8 mouse cellular contexts compared by ENCODE assay signal in the genomic region with DNA sequence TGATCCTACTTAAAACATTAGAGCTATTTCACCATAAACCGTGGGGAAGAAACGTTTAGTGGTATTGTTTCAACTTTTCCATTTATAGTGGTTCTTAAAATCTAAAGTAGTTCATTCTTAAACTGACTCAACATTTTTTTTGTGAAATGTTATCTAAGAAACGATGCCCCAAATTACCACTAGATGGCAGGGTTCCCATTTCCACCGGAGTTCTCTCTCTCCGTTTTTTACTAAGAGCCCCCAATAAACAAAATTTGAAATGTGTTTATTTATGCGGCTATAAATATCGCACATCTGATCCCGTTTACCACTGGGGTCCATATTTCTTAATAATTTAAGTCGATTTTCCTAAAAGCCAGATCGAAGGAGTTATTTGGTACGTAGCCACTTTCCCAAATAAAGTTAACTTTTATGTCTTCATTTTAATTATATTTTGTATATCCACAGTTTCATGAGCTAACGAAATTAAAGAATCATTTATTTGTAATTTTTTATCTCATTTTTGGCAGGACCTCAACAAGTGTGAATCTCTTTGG.
A peak's percentile ranks its signal among the peaks of the same experiment; 100 is the strongest.
DNase-seq lines count a peak whose midpoint lies in the region; ATAC-seq and TF ChIP-seq lines count a peak whose summit lies in the region.

No protein-coding gene starts in this region.

- 10% methylated on average over 12 of the region's 12 CpGs for WGBS in kidney, postnatal 0 days
- WGBS in stomach, embryonic 15.5 days, result 9% methylated on average over 12 of the region's 12 CpGs

- TF ChIP-seq RAD21 in MEL (IDR thresholded peaks at IDR 0.05; ENCODE audit: low read depth, low read length), result peak; percentile 100

- peak; percentile 75 for TF ChIP-seq CTCF in left cerebral cortex, adult 2 months (IDR thresholded peaks at IDR 0.05)
- TF ChIP-seq CTCF in MEL (IDR thresholded peaks at IDR 0.05 in 2 of 3, conservative IDR thresholded peaks at IDR 0.05 in 1 of 3; ENCODE audit: control insufficient read depth in 1 of 3, insufficient read depth in 1 of 3, low read depth in 2 of 3, low read length in 3 of 3, poor library complexity in 1 of 3, severe bottlenecking in 1 of 3), result peak; percentile 19 to 81 (median 61); a peak in 4 of 6 replicates
- peak; percentile 84 for TF ChIP-seq CTCF in kidney, postnatal 0 days (IDR thresholded peaks at IDR 0.05; ENCODE audit: low read depth)

- no peak overlapping the region for H3K27ac ChIP-seq in left cerebral cortex, adult 2 months
- H3K27ac ChIP-seq in MEL (ENCODE audit: control insufficient read depth, low read depth, low read length), result no peak overlapping the region
- no peak overlapping the region for H3K27ac ChIP-seq in kidney, postnatal 0 days
- H3K27ac ChIP-seq in stomach, embryonic 15.5 days, result no peak overlapping the region

- no peak overlapping the region for H3K9ac ChIP-seq in MEL (ENCODE audit: control insufficient read depth, low read depth, low read length, poor library complexity, severe bottlenecking)
- no peak overlapping the region for H3K9ac ChIP-seq in kidney, postnatal 0 days (ENCODE audit: low read depth, low read length)
- H3K9ac ChIP-seq in stomach, embryonic 15.5 days, result no peak overlapping the region

- TF ChIP-seq POLR2A in MEL (IDR thresholded peaks at IDR 0.05; ENCODE audit: control insufficient read depth in 1 of 2, insufficient read depth in 1 of 2, low read depth in 1 of 2, low read length in 2 of 2, poor library complexity in 1 of 2), result no peak

- peak overlapping the region; percentile 30; the same call in 1 of the 2 replicates for H3K4me2 ChIP-seq in kidney, postnatal 0 days (ENCODE audit: low read length)
- H3K4me2 ChIP-seq in stomach, embryonic 15.5 days, result peak overlapping the region; percentile 32; the same call in 1 of the 2 replicates

- H3K36me3 ChIP-seq in MEL (ENCODE audit: control insufficient read depth in 1 of 2, insufficient read depth in 2 of 2, low read length in 2 of 2), result peaks cover 0 to 2% of the 10 kb centered on the region in 2 experiments; a peak in 1 of 4 replicates
- H3K36me3 ChIP-seq in kidney, postnatal 0 days (ENCODE audit: insufficient read depth, low read length), result no peaks in the 10 kb centered on the region
- H3K36me3 ChIP-seq in stomach, embryonic 15.5 days, result no peaks in the 10 kb centered on the region

- H3K4me1 ChIP-seq in MEL (ENCODE audit: control insufficient read depth in 1 of 2, insufficient read depth in 2 of 2, low read length in 2 of 2), result peaks cover 0 to 3% of the 10 kb centered on the region in 2 experiments; a peak in 1 of 4 replicates
- no peaks in the 10 kb centered on the region; the same call in 1 of the 2 replicates for H3K4me1 ChIP-seq in kidney, postnatal 0 days (replicated peaks; ENCODE audit: insufficient read depth, low read length)
- H3K4me1 ChIP-seq in stomach, embryonic 15.5 days, result no peaks in the 10 kb centered on the region

- intact Hi-C loops in left cerebral cortex, adult 2 months (cut with DNase I), result loop anchor here (10.0 kb wide), 5 partner anchors 541 to 1901 kb away; a partner anchor contains a TSS
- intact Hi-C loops in left cerebral cortex, postnatal 36 days (cut with DNase I), result loop anchor here (10.0 kb wide), 2 partner anchors 1691 to 1801 kb away; no protein-coding TSS in a partner anchor

- DNase-seq in left cerebral cortex, adult 2 months (ENCODE audit: extremely low spot score in 1 of 2, low spot score in 2 of 2), result no peak
- DNase-seq in left cerebral cortex, postnatal 36 days (ENCODE audit: low spot score in 2 of 2), result no peak
- DNase-seq in MEL (ENCODE audit: low read depth, low spot score), result peak; percentile 70
- DNase-seq in brain, adult 2 months (ENCODE audit: low read depth, low spot score), result peak; percentile 57
- peak; percentile 72 for DNase-seq in kidney, postnatal 0 days (ENCODE audit: low spot score)
- no peak for DNase-seq in thymus, postnatal 14 days
- DNase-seq in ovary, adult 18-20 months (ENCODE audit: low spot score), result no peak

- no peak for TF ChIP-seq EP300 in MEL (IDR thresholded peaks at IDR 0.05; ENCODE audit: low read depth in 1 of 2, low read length in 2 of 2)

- H3K9me3 ChIP-seq in MEL (replicated peaks; ENCODE audit: insufficient read depth, low read length), result no peaks in the 10 kb centered on the region
- no peaks in the 10 kb centered on the region for H3K9me3 ChIP-seq in kidney, postnatal 0 days (replicated peaks; ENCODE audit: low read length)
- no peaks in the 10 kb centered on the region for H3K9me3 ChIP-seq in stomach, embryonic 15.5 days

- no peaks in the 10 kb centered on the region for H3K79me2 ChIP-seq in MEL (ENCODE audit: control insufficient read depth, insufficient read depth, low read length, poor library complexity)

- H3K4me3 ChIP-seq in left cerebral cortex, adult 2 months, result no peak overlapping the region; the same call in 1 of the 2 replicates
- H3K4me3 ChIP-seq in MEL (ENCODE audit: control insufficient read depth in 1 of 2, insufficient read depth in 1 of 2, low read depth in 2 of 2, low read length in 2 of 2), result 0 out of 4 replicates have a peak overlapping the region, but pooled peaks of 1 of the 2 experiments have one; percentile 4
- H3K4me3 ChIP-seq in kidney, postnatal 0 days (replicated peaks; ENCODE audit: low read depth, low read length), result no peak overlapping the region
- H3K4me3 ChIP-seq in stomach, embryonic 15.5 days (replicated peaks), result no peak overlapping the region

- ATAC-seq in kidney, postnatal 0 days (replicated peaks; ENCODE audit: low FRiP score, low read depth), result no peak
- no peak for ATAC-seq in stomach, embryonic 15.5 days (ENCODE audit: insufficient read depth, low FRiP score, low read depth)

- H3K27me3 ChIP-seq in MEL (ENCODE audit: control insufficient read depth in 1 of 2, insufficient read depth in 2 of 2, low read length in 2 of 2), result no peaks in the 10 kb centered on the region
- no peaks in the 10 kb centered on the region for H3K27me3 ChIP-seq in kidney, postnatal 0 days (ENCODE audit: insufficient read depth, low read length)
- H3K27me3 ChIP-seq in stomach, embryonic 15.5 days (replicated peaks), result no peaks in the 10 kb centered on the region

TF ChIP-seq in MEL, 35 proteins besides CTCF, POLR2A, EP300 and RAD21:
- TF ChIP-seq POLR2AphosphoS5 (IDR thresholded peaks at IDR 0.05; ENCODE audit: borderline replicate concordance, low read depth, low read length), result no peak
- TF ChIP-seq KAT2A (conservative IDR thresholded peaks at IDR 0.05; ENCODE audit: low read depth, low read length), result no peak
- no peak for TF ChIP-seq TAL1 (IDR thresholded peaks at IDR 0.05; ENCODE audit: low read length)
- TF ChIP-seq SMC3 (IDR thresholded peaks at IDR 0.05; ENCODE audit: low read depth, low read length), result peak; percentile 97
- TF ChIP-seq TCF12 (IDR thresholded peaks at IDR 0.05; ENCODE audit: low read depth, low read length), result no peak
- no peak for TF ChIP-seq MYC (IDR thresholded peaks at IDR 0.05; ENCODE audit: low read depth, low read length)
- TF ChIP-seq UBTF (IDR thresholded peaks at IDR 0.05; ENCODE audit: borderline replicate concordance, insufficient read depth, low read depth, low read length), result no peak
- no peak for TF ChIP-seq SIN3A (IDR thresholded peaks at IDR 0.05; ENCODE audit: low read length)
- no peak for TF ChIP-seq MXI1 (IDR thresholded peaks at IDR 0.05; ENCODE audit: low read depth, low read length)
- no peak for TF ChIP-seq CHD1 (IDR thresholded peaks at IDR 0.05; ENCODE audit: low read depth, low read length)
- no peak for TF ChIP-seq ELF1 (IDR thresholded peaks at IDR 0.05; ENCODE audit: low read depth, low read length)
- TF ChIP-seq NELFE (IDR thresholded peaks at IDR 0.05; ENCODE audit: low read depth, low read length), result no peak
- no peak for TF ChIP-seq ETS1 (IDR thresholded peaks at IDR 0.05; ENCODE audit: low read depth, low read length)
- no peak for TF ChIP-seq USF1 (IDR thresholded peaks at IDR 0.05; ENCODE audit: low read depth, low read length)
- no peak for TF ChIP-seq POLR2AphosphoS2 (IDR thresholded peaks at IDR 0.05; ENCODE audit: low read length)
- TF ChIP-seq CHD2 (IDR thresholded peaks at IDR 0.05; ENCODE audit: low read length), result no peak
- peak; percentile 97 for TF ChIP-seq ZC3H11A (IDR thresholded peaks at IDR 0.05; ENCODE audit: low read depth, low read length)
- peak; percentile 22; the same call in 1 of the 2 replicates for TF ChIP-seq GATA1 (IDR thresholded peaks at IDR 0.05; ENCODE audit: low read depth, low read length)
- TF ChIP-seq ZKSCAN1 (IDR thresholded peaks at IDR 0.05; ENCODE audit: low read depth, low read length), result no peak
- no peak for TF ChIP-seq USF2 (IDR thresholded peaks at IDR 0.05; ENCODE audit: borderline replicate concordance in 1 of 2, insufficient read depth in 1 of 2, low read depth in 1 of 2, low read length in 2 of 2)
- no peak for TF ChIP-seq HCFC1 (IDR thresholded peaks at IDR 0.05; ENCODE audit: low read depth, low read length)
- TF ChIP-seq TBP (IDR thresholded peaks at IDR 0.05; ENCODE audit: low read depth, low read length), result no peak
- TF ChIP-seq RCOR1 (IDR thresholded peaks at IDR 0.05; ENCODE audit: low read depth, low read length), result no peak
- no peak for TF ChIP-seq BHLHE40 (IDR thresholded peaks at IDR 0.05; ENCODE audit: borderline replicate concordance, low read depth, low read length)
- no peak for TF ChIP-seq MYB (IDR thresholded peaks at IDR 0.05; ENCODE audit: low read depth, low read length)
- TF ChIP-seq MAFK (IDR thresholded peaks at IDR 0.05; ENCODE audit: borderline replicate concordance, low read depth, low read length), result no peak
- peak; percentile 87 for TF ChIP-seq ZNF384 (IDR thresholded peaks at IDR 0.05; ENCODE audit: low read depth, low read length)
- no peak for TF ChIP-seq JUND (IDR thresholded peaks at IDR 0.05; ENCODE audit: low read depth, low read length)
- TF ChIP-seq ZMIZ1 (IDR thresholded peaks at IDR 0.05; ENCODE audit: low read depth, low read length), result no peak

Comparison
In these comparisons a context has a peak if more than half of its experiments do, and no peak if none do; other contexts are left out.
1. DNase-seq: peak in MEL (single experiment), brain, adult 2 months (single experiment) and kidney, postnatal 0 days (single experiment); none in left cerebral cortex, adult 2 months (0 of 2), left cerebral cortex, postnatal 36 days (0 of 2), thymus, postnatal 14 days (single experiment) and ovary, adult 18-20 months (single experiment).
2. Peak in every context shown above with its lines, with median percentiles within 50 percentile points of each other: CTCF ChIP-seq.